Mouse (Mus musculus) thymus, adult 18-20 months (tissue): ENCODE data around the gene Flna.

Source experiments
- DNase-seq, 2 experiments: peaks; one replicate each; pipeline ENCODE4 v3.0.0; 2022; ENCODE audit warnings: mixed read lengths in 2 of 2

Gene Flna

DNA sequence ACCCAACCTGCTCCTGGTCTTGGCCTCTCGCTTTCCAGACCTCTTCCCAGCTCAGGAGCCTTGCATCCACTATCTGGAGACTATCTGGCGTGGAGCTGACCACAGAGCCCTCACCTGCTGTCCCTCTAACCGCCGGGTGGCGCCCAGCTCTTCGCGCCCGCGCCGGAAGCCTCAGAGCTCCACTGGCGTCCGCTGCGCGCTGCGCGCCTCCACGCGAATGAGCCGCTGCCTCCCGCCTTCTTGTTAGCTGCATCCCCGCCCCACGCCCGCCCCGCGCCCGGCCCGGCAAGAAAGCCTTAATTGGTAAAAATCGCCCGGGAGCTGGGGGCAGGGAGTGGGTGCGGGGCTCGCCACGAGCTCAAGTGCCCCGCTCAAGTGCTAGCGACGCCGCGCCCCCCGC is at the start of gene Flna:
TSS of gene Flna (minus strand) at position 206 of the 400 bp plus-strand sequence.
- DNase-seq, result peak; percentile 36 to 50

- no peak for DNase-seq
These were observed 48.7 kb upstream of the Flna start for GRCm38 (mm10) chrX:74298348-74298747.

DNA sequence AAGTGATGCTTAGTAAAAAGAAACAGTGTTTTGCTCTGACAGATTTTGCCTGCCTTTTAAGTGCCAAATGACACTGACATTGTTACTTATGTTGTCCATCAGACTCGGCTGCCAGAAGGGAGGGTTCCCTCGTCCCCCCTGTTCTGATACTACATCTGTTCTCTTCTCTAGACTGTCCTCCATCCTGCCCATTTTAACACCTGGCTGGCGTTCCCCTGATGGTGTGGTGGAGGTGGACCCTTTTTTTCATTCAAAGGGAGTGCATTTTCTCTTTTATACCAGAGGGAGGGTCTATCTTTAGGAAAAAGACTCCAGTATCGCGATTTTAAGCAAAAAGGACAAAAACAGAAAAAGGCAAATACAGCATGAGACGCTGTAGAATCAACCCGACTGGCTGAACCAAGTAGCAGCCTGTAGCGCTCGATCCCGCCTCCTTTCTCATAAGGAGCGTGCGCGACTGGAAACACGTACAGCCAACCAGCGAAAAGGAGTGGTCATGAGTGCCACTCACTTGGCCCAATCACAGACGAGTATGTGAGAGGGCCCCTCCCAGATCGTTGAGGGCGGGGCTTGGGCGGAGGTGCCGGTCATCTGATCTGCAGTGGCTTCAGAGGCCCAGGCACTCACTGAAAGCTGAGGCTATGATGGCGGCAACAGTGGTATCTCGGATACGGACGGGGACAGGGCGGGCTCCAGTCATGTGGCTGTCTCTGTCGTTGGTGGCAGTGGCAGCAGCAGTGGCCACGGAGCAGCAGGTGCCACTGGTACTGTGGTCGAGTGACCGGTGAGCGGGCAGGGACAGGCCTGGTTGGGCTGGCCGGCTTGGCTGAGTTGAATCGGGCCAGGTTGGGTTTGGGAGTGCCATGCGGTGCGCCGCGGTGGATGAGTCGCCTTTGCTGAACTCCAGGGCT is 47.2 kb upstream of the Flna start, which contains the start of gene Atp6ap1:
TSS of gene Atp6ap1 (plus strand) at position 560 of the 911 bp plus-strand sequence.
- DNase-seq, result peak; percentile 86 to 91

DNA sequence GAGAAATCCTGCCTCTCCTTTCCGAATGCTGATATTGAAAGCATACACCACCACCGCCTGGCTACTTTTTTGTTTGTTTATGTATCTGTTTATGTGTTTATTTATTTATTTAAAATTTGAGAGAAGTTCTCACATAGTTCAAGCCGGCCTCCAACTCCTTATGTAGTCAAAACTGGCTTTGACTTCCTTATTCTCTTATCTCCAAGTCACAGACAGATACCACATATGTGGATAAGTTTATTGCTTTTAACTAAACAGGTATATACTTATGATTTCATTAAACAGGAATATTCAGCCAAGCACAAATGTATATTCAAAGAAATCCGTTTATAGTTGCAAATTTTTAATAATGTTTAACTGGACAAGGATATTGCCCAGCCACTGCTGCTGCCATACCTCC is 43.8 kb upstream of the Flna start:
- no peak for DNase-seq

GRCm38 (mm10) chrX:74283092-74283437 is 33.4 kb upstream of the Flna start:
- DNase-seq, result no peak

- peak; percentile 73 to 83 for DNase-seq
These were observed 32.9 kb upstream of the Flna start for GRCm38 (mm10) chrX:74282395-74283091.

DNA sequence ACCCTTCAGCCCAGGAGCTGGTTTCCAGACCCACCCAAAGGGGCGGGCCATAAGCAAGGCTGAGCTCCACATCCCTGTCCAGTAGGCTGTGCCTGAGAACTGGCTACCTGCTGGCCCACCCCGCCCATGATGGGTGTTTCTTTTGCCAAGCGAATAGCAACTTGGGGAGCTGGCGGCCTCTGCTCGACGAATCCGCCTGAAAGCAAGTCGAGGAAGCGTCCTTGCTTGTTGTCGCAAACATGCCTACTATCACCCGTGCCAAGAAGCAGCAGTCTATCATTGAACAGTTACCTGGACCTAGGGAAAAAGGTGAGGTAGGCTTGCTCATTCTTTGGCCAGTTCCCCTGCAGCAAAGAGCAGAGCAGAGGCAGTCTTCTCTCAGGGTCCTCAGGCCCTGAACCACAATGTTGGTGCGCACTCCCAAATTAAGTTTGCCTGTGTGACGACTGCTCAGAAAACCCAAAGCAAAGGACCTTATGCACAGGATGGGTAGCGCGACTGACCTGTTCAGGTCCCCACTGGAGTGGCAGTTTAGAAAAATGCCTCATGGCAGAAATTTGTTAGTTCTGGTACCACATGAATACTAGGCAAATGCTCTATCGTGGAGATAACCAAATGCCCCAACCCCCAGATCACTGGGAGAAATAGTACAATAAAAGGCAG is 32.2 kb upstream of the Flna start, which contains the start of the genes Taz and Dnase1l1:
TSS of gene Taz (plus strand) at position 181 of the 663 bp plus-strand sequence.
TSS of gene Dnase1l1 (minus strand) at position 606 of the 663 bp plus-strand sequence.
- peak; percentile 43 to 65 for DNase-seq

DNA sequence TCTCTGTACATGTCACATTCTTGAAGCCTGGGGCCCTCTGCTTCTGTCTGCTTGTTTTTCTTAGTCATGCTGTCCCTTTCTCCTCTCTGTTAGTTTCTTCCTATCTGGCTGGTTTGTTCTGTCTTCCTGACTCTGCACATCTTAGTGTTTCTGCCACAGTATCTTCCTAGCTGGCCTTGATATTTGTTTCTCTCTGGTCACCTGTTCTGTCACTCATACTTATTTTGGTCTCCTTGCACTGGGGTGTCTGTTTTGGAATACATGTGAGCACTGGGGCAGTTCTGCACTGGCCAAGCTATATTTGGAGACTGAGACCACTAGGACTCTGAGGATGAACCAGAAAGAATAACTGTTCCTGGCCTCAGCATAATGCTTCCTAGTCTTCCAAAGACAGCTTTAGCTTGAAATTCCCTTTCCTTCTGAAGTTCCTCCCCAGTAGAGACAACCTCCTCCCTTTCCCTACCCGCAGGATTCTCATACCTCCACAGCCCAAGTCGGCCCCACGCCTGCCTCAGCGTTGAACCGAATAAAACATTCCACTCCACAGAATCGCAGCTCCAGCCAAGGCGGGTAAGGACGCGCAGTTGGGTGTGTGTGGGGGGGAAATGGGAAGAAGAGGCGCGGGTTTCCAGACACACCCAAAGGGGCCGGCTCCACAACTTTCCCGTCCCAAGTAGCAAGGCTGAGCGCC is 31.6 kb upstream of the Flna start:
- no peak for DNase-seq

- no peak for DNase-seq
These were observed 28.3 kb upstream of the Flna start for GRCm38 (mm10) chrX:74277916-74278315.

DNA sequence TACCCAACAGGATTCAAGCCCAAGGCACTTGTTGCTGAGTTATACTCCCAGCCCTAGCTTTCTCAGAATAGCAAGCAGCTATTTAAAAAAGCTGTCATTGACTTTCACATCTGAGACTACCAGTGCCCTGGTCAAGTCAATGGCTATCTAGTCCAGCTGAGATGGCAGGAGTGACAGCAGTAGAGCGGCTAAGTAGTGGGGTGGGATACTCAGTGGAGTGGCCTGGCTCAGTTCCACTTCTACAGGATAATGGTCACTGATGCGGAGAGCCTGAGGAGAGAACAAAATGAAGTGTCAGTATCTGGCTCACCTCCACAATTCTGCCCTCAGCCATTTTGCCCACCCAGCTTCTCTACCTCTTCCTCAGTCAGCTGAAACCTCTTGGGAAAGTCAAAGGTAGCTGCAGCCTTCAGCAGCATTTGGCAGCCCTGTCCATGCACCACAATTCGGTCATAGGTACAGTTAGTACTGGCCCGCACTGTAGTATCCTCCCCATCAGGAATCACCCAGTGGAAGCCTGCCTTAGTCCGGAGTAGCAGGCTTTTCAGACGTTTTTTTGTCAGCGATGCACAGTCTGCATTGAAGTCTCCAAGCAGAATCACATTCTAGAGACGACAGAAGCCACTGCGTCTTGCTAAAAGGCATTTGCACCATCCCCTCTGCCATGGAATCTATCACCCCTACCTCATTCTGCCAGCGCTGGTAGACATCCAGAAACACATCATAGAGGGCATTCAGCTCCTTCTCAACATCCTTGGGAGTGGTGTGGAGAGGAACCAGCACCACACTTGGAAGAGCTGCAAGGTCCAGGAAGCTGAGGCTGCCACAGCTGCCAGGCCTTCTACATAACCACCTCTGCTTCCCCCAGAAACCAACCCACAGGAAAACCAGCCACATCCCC is 24.1 kb upstream of the Flna start:
- DNase-seq, result no peak

GRCm38 (mm10) chrX:74270902-74271551 is 21.4 kb upstream of the Flna start:
- DNase-seq, result no peak

DNA sequence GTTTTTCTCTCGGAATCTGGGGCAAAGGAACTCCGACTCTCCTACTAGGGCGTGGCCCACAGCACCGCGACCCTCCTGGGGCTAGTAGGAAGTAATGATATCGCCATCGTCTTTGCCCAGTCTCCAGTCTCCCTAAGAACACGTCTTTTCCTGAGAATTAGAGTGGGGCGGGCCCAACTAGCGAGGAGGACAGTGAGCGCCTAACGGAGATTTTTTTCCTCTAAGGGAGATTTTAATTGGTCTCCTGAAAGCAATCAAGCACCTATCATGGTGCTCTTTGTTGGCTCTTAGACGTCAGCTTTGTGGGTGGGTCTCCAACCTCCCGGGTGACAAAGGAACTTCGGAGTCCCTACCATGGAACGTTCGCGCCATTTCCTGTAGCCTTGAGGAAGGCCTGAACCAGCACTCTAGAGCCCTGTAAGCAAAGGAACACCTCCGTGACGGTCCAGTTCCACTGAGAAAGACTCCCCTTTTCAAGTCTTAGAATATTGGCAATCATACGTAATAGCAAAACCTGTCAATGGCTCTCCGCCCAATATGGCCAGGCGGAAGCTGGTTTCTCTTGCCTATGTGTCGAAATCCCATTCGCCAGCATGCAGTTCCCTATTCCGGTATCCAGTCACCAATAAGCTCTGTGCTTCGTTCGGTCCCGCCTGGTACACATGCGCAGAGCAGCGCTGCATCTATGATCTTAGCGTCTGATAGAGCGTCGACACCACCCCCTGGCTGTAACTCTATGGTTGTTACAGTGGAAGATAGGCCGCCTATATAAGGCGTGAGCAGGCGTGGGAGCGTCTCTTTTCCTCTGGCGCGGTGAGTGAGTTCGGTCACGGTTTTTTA is 20.7 kb upstream of the Flna start, which contains the start of gene Rpl10:
TSS of gene Rpl10 (plus strand) at position 751 of the 840 bp plus-strand sequence.
- DNase-seq, result peak; percentile 84 to 91

- no peak for DNase-seq
These were observed 20.1 kb upstream of the Flna start for GRCm38 (mm10) chrX:74269736-74270061.

DNA sequence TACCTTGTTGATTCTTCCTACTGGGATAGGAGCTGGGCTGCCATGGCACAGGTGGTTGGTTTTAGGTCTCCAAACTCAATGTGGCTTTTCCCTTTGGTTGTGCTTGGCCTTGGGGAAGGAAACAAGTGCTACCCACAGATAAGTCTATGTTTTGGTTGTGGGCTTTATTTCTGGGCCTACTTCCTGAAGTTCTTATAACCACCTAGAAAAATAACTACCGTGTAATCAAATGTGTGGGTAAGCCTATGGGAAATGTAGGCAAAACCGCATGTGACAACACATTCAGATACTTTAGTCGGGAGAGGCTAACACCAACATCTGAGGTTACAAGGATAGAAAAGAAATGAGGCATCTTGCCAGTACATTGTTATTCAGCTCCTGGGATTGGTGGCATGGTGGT is 8.1 kb upstream of the Flna start:
- DNase-seq, result no peak

- DNase-seq, result no peak
These were observed 5.4 kb upstream of the Flna start for GRCm38 (mm10) chrX:74254888-74255565.

- peak; percentile 74 to 86 for DNase-seq
These were observed 4.7 kb upstream of the Flna start, which contains the start of gene Emd for GRCm38 (mm10) chrX:74254153-74254887. Gene Emd (plus strand): TSS chrX:74254687.

- peak in 1 of 2 experiments; percentile 58 for DNase-seq
These were observed 969 bp downstream of the Flna start for GRCm38 (mm10) chrX:74248651-74249050.

- DNase-seq, result no peak
These were observed 2.9 kb downstream of the Flna start for GRCm38 (mm10) chrX:74246693-74247092.
